Mouse (Mus musculus) liver, embryonic 12.5 days (tissue): Measurements from ENCODE around the gene Tmco4. TPM values are rescaled to one million over a fixed set of nuclear protein-coding genes. Genes with fewer than 3 reads are reported as not detected.
A peak's percentile ranks its signal among the peaks of the same experiment; 100 is the strongest.
"Not testable (repeated sequence)": the region's sequence is repeated elsewhere in the genome, so short reads cannot be mapped to it uniquely, and the experiment has no call there.

Experiments
- ATAC-seq: fragments of 200-750 bp; cut with Nextera tagmentation; 2 replicates; pipeline ENCODE4 v1.8.0; 2017; ENCODE audit warnings: moderate number of reproducible peaks, mild to moderate bottlenecking, moderate library complexity
- H3K27ac ChIP-seq: fragments of 300-500 bp; sonication (generic); 2 replicates; pipeline ENCODE4 v1.5.1; 2016; ENCODE audit warnings: mild to moderate bottlenecking
- H3K27me3 ChIP-seq: fragments of 300-500 bp; sonication (generic); replicated peaks from 2 replicates; pipeline ENCODE4 v1.6.1; 2016; ENCODE audit warnings: mild to moderate bottlenecking, moderate library complexity
- H3K36me3 ChIP-seq: fragments of 300-500 bp; sonication (generic); 2 replicates; pipeline ENCODE4 v1.6.1; 2016; ENCODE audit warnings: mild to moderate bottlenecking, moderate library complexity
- H3K4me1 ChIP-seq: fragments of 300-500 bp; sonication (generic); 2 replicates; pipeline ENCODE4 v1.6.1; 2016
- H3K4me2 ChIP-seq: fragments of 300-500 bp; sonication (generic); 2 replicates; pipeline ENCODE4 v1.6.1; 2016; ENCODE audit warnings: mild to moderate bottlenecking, moderate library complexity
- H3K4me3 ChIP-seq: fragments of 300-500 bp; sonication (generic); 2 replicates; pipeline ENCODE4 v1.5.1; 2016; ENCODE audit warnings: mild to moderate bottlenecking, moderate library complexity
- H3K9ac ChIP-seq: fragments of 300-500 bp; sonication (generic); 2 replicates; pipeline ENCODE4 v1.6.1; 2016; ENCODE audit warnings: mild to moderate bottlenecking, moderate library complexity
- H3K9me3 ChIP-seq: fragments of 300-500 bp; sonication (generic); replicated peaks from 2 replicates; pipeline ENCODE4 v1.6.1; 2016; ENCODE audit warnings: mild to moderate bottlenecking, moderate library complexity
- WGBS: fragments of 180-500 bp; shearing (Covaris S2); methylation state at CpG from one replicate; pipeline ENCODE4 v1.1.7; 2016; ENCODE audit not compliant: insufficient replicate concordance; 5-methylcytosine and 5-hydroxymethylcytosine counted together
- polyA plus RNA-seq: library from polyadenylated mRNA; unstranded; fragments of >200 nt; fragmentation: Nextera tagmentation; extraction: Ambion mirVana; gene quantifications from 2 replicates; pipeline ENCODE4 v1.2.1, GENCODE M21; 2016

Gene Tmco4
- polyA plus RNA-seq, 1 experiment from 2014 or later, result 2.5 TPM

- no peaks in the 10 kb centered on the region for H3K36me3 ChIP-seq
- H3K4me1 ChIP-seq, result no peaks in the 10 kb centered on the region
- no peak for ATAC-seq
- no peak overlapping the region for H3K9ac ChIP-seq
- H3K27ac ChIP-seq, result no peak overlapping the region
- H3K9me3 ChIP-seq, result no peaks in the 10 kb centered on the region
- H3K4me2 ChIP-seq, result no peak overlapping the region
- 69% methylated on average over 15 of the region's 15 CpGs for WGBS
- no peak overlapping the region for H3K4me3 ChIP-seq
- peaks cover 11% of the 10 kb centered on the region; the same call in 1 of the 2 replicates for H3K27me3 ChIP-seq
These were observed 13.6 kb upstream of the Tmco4 start for GRCm38 (mm10) chr4:138959120-138959519.

- no peak overlapping the region for H3K4me3 ChIP-seq
- no peak overlapping the region for H3K9ac ChIP-seq
- H3K27me3 ChIP-seq, result peaks cover 11% of the 10 kb centered on the region; the same call in 1 of the 2 replicates
- H3K36me3 ChIP-seq, result no peaks in the 10 kb centered on the region
- no peak for ATAC-seq
- 68% methylated on average over 7 of the region's 7 CpGs for WGBS
- H3K9me3 ChIP-seq, result no peaks in the 10 kb centered on the region
- no peak overlapping the region for H3K4me2 ChIP-seq
- no peak overlapping the region for H3K27ac ChIP-seq
- H3K4me1 ChIP-seq, result no peaks in the 10 kb centered on the region
These were observed 12.8 kb upstream of the Tmco4 start for GRCm38 (mm10) chr4:138959926-138960325.

GRCm38 (mm10) chr4:138962719-138963118 is 10.0 kb upstream of the Tmco4 start:
- Histone ChIP-seq H3K4me3 (no peak overlapping the region), H3K27ac (no peak overlapping the region), H3K9ac (no peak overlapping the region), H3K4me1 (no peaks in the 10 kb centered on the region), H3K9me3 (no peaks in the 10 kb centered on the region), H3K36me3 (no peaks in the 10 kb centered on the region), H3K4me2 (no peak overlapping the region), H3K27me3 (peaks cover 19% of the 10 kb centered on the region)
- 55% methylated on average over 5 of the region's 5 CpGs for WGBS
- no peak for ATAC-seq

GRCm38 (mm10) chr4:138965871-138966270 is 6.8 kb upstream of the Tmco4 start:
- no peak overlapping the region for H3K4me2 ChIP-seq
- ATAC-seq, result no peak
- H3K4me1 ChIP-seq, result peaks cover 11% of the 10 kb centered on the region
- H3K4me3 ChIP-seq, result no peak overlapping the region
- H3K36me3 ChIP-seq, result no peaks in the 10 kb centered on the region
- H3K27ac ChIP-seq, result no peak overlapping the region
- no peak overlapping the region for H3K9ac ChIP-seq
- no peaks in the 10 kb centered on the region for H3K9me3 ChIP-seq
- 55% methylated on average over 5 of the region's 5 CpGs for WGBS
- H3K27me3 ChIP-seq, result peaks cover 15% of the 10 kb centered on the region; the same call in 1 of the 2 replicates

GRCm38 (mm10) chr4:138966866-138967265 is 5.8 kb upstream of the Tmco4 start, which contains the start of gene Rnf186:
Rnf186 (plus strand) TSS chr4:138967112.
- Histone ChIP-seq H3K27ac (no peak within 1 kb of the TSS), H3K4me3 (no peak within 1 kb of the TSS), H3K36me3 (no peaks in the 10 kb centered on the region), H3K27me3 (peaks cover 15% of the 10 kb centered on the region; the same call in 1 of the 2 replicates), H3K9me3 (no peaks in the 10 kb centered on the region), H3K4me1 (peaks cover 13% of the 10 kb centered on the region), H3K4me2 (no peak within 1 kb of the TSS), H3K9ac (no peak within 1 kb of the TSS)
- 77% methylated on average over 13 of the region's 13 CpGs for WGBS
- no peak for ATAC-seq

GRCm38 (mm10) chr4:138967485-138967884 is 5.2 kb upstream of the Tmco4 start:
- H3K4me3 ChIP-seq, result no peak overlapping the region
- no peaks in the 10 kb centered on the region for H3K36me3 ChIP-seq
- peaks cover 15% of the 10 kb centered on the region; the same call in 1 of the 2 replicates for H3K27me3 ChIP-seq
- H3K9me3 ChIP-seq, result no peaks in the 10 kb centered on the region
- peaks cover 19% of the 10 kb centered on the region for H3K4me1 ChIP-seq
- H3K27ac ChIP-seq, result no peak overlapping the region
- WGBS, result 68% methylated on average over 15 of the region's 15 CpGs
- no peak overlapping the region for H3K4me2 ChIP-seq
- no peak overlapping the region for H3K9ac ChIP-seq
- no peak for ATAC-seq

GRCm38 (mm10) chr4:138968772-138969556 is 3.7 kb upstream of the Tmco4 start:
- H3K9me3 ChIP-seq, result no peaks in the 10 kb centered on the region
- H3K27me3 ChIP-seq, result peaks cover 11% of the 10 kb centered on the region; the same call in 1 of the 2 replicates
- no peak for ATAC-seq
- no peaks in the 10 kb centered on the region for H3K36me3 ChIP-seq
- H3K4me3 ChIP-seq, result no peak overlapping the region
- peaks cover 32% of the 10 kb centered on the region for H3K4me1 ChIP-seq
- H3K27ac ChIP-seq, result no peak overlapping the region
- H3K4me2 ChIP-seq, result no peak overlapping the region
- 50% methylated on average over 16 of the region's 16 CpGs for WGBS
- no peak overlapping the region for H3K9ac ChIP-seq

GRCm38 (mm10) chr4:138969736-138970135 is 3.0 kb upstream of the Tmco4 start:
- ATAC-seq, result no peak
- 61% methylated on average over 9 of the region's 9 CpGs for WGBS
- H3K27ac ChIP-seq, result no peak overlapping the region

GRCm38 (mm10) chr4:138971371-138971770 is 1.3 kb upstream of the Tmco4 start:
- H3K4me3 ChIP-seq, result no peak overlapping the region
- no peak overlapping the region for H3K9ac ChIP-seq
- ATAC-seq, result no peak
- H3K4me1 ChIP-seq, result peaks cover 34% of the 10 kb centered on the region
- WGBS, result 85% methylated on average over 6 of the region's 6 CpGs
- H3K36me3 ChIP-seq, result no peaks in the 10 kb centered on the region
- H3K9me3 ChIP-seq, result no peaks in the 10 kb centered on the region
- no peak overlapping the region for H3K4me2 ChIP-seq
- H3K27me3 ChIP-seq, result peaks cover 11% of the 10 kb centered on the region; the same call in 1 of the 2 replicates
- no peak overlapping the region for H3K27ac ChIP-seq

More at GRCm38 (mm10) chr4:138969736-138970135, 3.0 kb upstream of the Tmco4 start:
- no peak overlapping the region for H3K4me3 ChIP-seq
- H3K9me3 ChIP-seq, result no peaks in the 10 kb centered on the region
- H3K9ac ChIP-seq, result no peak overlapping the region
- peaks cover 34% of the 10 kb centered on the region for H3K4me1 ChIP-seq
- no peak overlapping the region for H3K4me2 ChIP-seq
- peaks cover 11% of the 10 kb centered on the region; the same call in 1 of the 2 replicates for H3K27me3 ChIP-seq
- no peaks in the 10 kb centered on the region for H3K36me3 ChIP-seq

- Histone ChIP-seq H3K27me3 (peaks cover 8% of the 10 kb centered on the region; the same call in 1 of the 2 replicates), H3K36me3 (no peaks in the 10 kb centered on the region), H3K4me1 (peaks cover 34% of the 10 kb centered on the region), H3K9me3 (no peaks in the 10 kb centered on the region), H3K4me2 (peak overlapping the region; percentile 93), H3K27ac (peak overlapping the region; percentile 83), H3K9ac (peak overlapping the region; percentile 88), H3K4me3 (peak overlapping the region; percentile 74)
- ATAC-seq, result peak; percentile 31; the same call in 1 of the 2 replicates
- 14% methylated on average over 20 of the region's 20 CpGs for WGBS
These were observed 405 bp upstream of the Tmco4 start for GRCm38 (mm10) chr4:138972139-138972826.

- Histone ChIP-seq H3K27ac (no peak overlapping the region), H3K4me2 (peak overlapping the region; percentile 93), H3K4me3 (peak overlapping the region; percentile 74), H3K4me1 (peaks cover 29% of the 10 kb centered on the region), H3K9me3 (no peaks in the 10 kb centered on the region), H3K27me3 (no peaks in the 10 kb centered on the region), H3K9ac (peak overlapping the region; percentile 88), H3K36me3 (no peaks in the 10 kb centered on the region)
- ATAC-seq, result peak; percentile 16; the same call in 1 of the 2 replicates
- 39% methylated on average over 3 of the region's 3 CpGs for WGBS
These were observed 1.0 kb downstream of the Tmco4 start for GRCm38 (mm10) chr4:138973719-138974115.

- not testable (repeated sequence) for H3K9ac ChIP-seq, H3K27ac ChIP-seq, H3K27me3 ChIP-seq, H3K9me3 ChIP-seq, H3K4me2 ChIP-seq, H3K4me3 ChIP-seq, H3K36me3 ChIP-seq, ATAC-seq
- WGBS, result 67% methylated on average over 2 of the region's 2 CpGs
- H3K4me1 ChIP-seq, result peaks cover 22% of the 10 kb centered on the region
These were observed 1.9 kb downstream of the Tmco4 start for GRCm38 (mm10) chr4:138974540-138974939.
